Mouse (Mus musculus): ENCODE data around the gene St6galnac3.

DNA sequence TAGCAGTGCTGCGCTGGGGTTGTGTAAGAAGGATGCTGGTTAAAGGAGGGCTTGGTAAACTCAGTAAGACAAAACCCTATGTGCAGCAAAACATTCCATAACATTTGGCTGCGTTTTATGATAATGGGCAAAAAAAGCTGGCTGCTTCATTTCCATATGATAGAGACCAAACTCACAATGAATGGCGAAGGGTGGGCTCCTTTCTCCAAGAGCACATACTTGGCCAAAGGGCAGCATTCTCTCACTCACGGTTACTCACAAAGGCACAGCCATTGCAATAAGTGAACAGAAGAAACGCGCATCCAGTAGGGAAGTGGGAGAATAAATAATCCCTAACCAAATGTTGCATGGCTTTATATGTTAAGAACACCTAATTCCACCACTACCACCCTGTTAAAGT is 437.9 kb downstream of the St6galnac3 start:
- TF ChIP-seq CTCF (IDR thresholded peaks at IDR 0.05; ENCODE audit: control insufficient read depth, insufficient read depth, insufficient read length) (no peak), MAX (IDR thresholded peaks at IDR 0.05) (no peak), CEBPB (IDR thresholded peaks at IDR 0.05; ENCODE audit: low read depth) (no peak), MYOD1 (IDR thresholded peaks at IDR 0.05; ENCODE audit: control insufficient read depth, insufficient read length, low read depth) (no peak), FOSL1 (IDR thresholded peaks at IDR 0.05; ENCODE audit: insufficient read depth, low read length, poor library complexity, severe bottlenecking) (no peak), MYOG (IDR thresholded peaks at IDR 0.05; ENCODE audit: control insufficient read depth, extremely low read depth, insufficient read length) (no peak), USF1 (IDR thresholded peaks at IDR 0.05; ENCODE audit: low read depth) (no peak)
